Mouse (Mus musculus) heart, embryonic 12.5 days (tissue): ENCODE data around the gene Mepce. TPM values are rescaled to one million over a fixed set of nuclear protein-coding genes. Genes with fewer than 3 reads are reported as not detected.
"Not testable (repeated sequence)": the region's sequence is repeated elsewhere in the genome, so short reads cannot be mapped to it uniquely, and the experiment has no call there.

ENCODE experiments used
- ATAC-seq: fragments of 200-750 bp; cut with Nextera tagmentation; 2 replicates; pipeline ENCODE4 v1.8.0; 2017; ENCODE audit warnings: moderate TSS enrichment, moderate library complexity; ENCODE audit not compliant: insufficient number of reproducible peaks, low FRiP score
- H3K27ac ChIP-seq: fragments of 300-500 bp; sonication (generic); 2 replicates; pipeline ENCODE4 v1.5.1; 2016; ENCODE audit warnings: mild to moderate bottlenecking, moderate library complexity; ENCODE audit not compliant: poor library complexity, severe bottlenecking
- H3K27me3 ChIP-seq: fragments of 300-500 bp; sonication (generic); replicated peaks from 2 replicates; pipeline ENCODE4 v1.6.1; 2016; ENCODE audit warnings: mild to moderate bottlenecking, moderate library complexity
- H3K36me3 ChIP-seq: fragments of 300-500 bp; sonication (generic); 2 replicates; pipeline ENCODE4 v1.6.1; 2016; ENCODE audit warnings: mild to moderate bottlenecking, moderate library complexity
- H3K4me1 ChIP-seq: fragments of 300-500 bp; sonication (generic); replicated peaks from 2 replicates; pipeline ENCODE4 v1.6.1; 2016; ENCODE audit warnings: mild to moderate bottlenecking
- H3K4me2 ChIP-seq: fragments of 300-500 bp; sonication (generic); 2 replicates; pipeline ENCODE4 v1.6.1; 2016; ENCODE audit warnings: mild to moderate bottlenecking, moderate library complexity
- H3K4me3 ChIP-seq: fragments of 300-500 bp; sonication (generic); 2 replicates; pipeline ENCODE4 v1.5.1; 2016; ENCODE audit warnings: mild to moderate bottlenecking
- H3K9ac ChIP-seq: fragments of 300-500 bp; sonication (generic); 2 replicates; pipeline ENCODE4 v1.6.1; 2016; ENCODE audit warnings: mild to moderate bottlenecking, moderate library complexity
- H3K9me3 ChIP-seq: fragments of 300-500 bp; sonication (generic); replicated peaks from 2 replicates; pipeline ENCODE4 v1.6.1; 2016; ENCODE audit warnings: mild to moderate bottlenecking, moderate library complexity
- WGBS: fragments of 180-500 bp; shearing (Covaris S2); methylation state at CpG from one replicate; pipeline ENCODE4 v1.1.7; 2016; 5-methylcytosine and 5-hydroxymethylcytosine counted together
- polyA plus RNA-seq: library from polyadenylated mRNA; unstranded; fragments of >200 nt; fragmentation: Nextera tagmentation; extraction: Ambion mirVana; gene quantifications from 2 replicates; pipeline ENCODE4 v1.2.1, GENCODE M21; 2016

The Mepce gene
- polyA plus RNA-seq, 1 experiment from 2014 or later = 8.8 TPM

DNA sequence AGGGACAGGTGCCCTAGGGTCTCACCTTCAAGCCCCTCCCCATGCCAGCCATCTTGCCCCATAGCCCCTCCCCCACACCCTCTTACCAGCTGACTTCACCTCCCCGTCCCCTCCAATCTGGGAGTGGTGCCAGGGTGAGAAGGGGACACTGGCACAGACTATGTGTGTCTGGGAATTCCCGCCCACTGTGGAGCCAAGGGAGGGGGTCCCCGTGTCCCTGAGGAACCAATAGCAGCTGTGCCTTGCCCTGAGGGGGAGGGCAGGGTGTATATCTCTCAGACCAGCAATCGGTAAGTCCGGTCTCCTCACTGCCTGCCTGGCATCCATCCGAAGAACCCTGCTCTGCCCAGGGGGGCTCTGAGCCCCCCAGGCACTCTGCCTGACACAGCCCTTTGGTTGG is 29.6 kb downstream of the Mepce start:
- H3K4me2 ChIP-seq = no peak overlapping the region
- H3K4me1 ChIP-seq = peaks cover 49% of the 10 kb centered on the region
- no peaks in the 10 kb centered on the region for H3K9me3 ChIP-seq
- WGBS = 69% methylated on average over 6 of the region's 6 CpGs
- peaks cover 73% of the 10 kb centered on the region for H3K36me3 ChIP-seq
- H3K9ac ChIP-seq = 0 out of 2 replicates have a peak overlapping the region, but pooled peaks have one; percentile 41
- H3K27me3 ChIP-seq = no peaks in the 10 kb centered on the region
- H3K27ac ChIP-seq = no peak overlapping the region
- 0 out of 2 replicates have a peak, but pooled peaks have one; percentile 6 for ATAC-seq
- no peak overlapping the region for H3K4me3 ChIP-seq

DNA sequence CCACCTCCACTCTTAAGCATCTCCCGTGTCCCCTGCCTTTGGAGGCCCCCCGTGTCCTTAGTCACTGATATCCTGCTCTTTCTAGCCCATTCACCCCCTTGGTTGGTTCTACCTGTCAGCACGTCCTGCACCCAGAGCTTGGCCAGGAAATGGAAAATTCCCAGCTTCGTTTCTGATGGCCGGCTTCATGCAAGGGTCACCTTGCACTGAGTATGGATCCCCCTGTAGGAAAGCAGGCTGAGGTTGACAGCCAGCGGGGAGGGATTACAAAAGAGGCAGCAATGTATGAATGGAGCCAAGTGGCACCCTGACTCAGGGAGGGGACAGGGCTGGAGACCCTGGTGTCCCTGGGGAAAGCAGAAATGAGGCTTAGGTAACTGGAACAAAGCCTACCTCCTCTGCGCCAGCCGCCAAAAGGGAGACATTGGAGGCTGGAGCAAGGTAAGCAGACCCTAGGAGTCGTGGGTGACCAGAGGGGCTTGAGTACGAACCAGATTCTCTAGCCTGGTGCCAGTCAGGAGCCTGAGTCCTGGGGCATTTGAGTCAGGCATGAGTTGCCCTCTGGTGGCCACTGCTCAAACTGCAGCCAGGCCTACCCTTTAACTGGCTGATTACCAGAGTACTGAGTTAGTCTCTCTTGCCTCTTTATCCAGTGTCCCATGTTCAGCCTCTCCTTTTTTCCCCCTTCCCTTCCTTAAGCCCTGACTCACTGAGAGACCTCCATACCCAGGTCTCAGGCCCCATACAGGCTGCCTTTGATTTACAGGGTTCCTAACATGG is 30.4 kb downstream of the Mepce start:
- H3K4me1 ChIP-seq = peaks cover 56% of the 10 kb centered on the region

DNA sequence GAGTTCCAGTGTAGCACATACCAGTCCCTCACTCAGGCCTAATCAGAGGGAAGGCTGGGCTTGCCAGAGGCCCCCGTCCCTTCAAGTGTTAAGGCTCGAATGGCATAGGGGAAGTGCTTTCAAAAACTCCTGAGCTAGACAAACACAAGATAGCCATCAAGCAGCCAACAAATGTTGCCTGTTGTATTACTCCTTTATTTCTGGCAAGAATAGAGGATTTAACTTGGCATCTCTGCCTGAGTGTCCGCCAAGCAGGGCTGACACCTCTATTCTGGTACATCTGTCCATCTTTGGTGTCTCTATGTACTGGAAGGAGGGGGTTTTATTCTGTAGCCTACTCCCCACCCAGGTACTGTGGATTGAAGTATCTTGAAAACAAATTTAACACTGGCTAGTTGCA is 31.3 kb downstream of the Mepce start:
- Histone ChIP-seq H3K27me3 (no peaks in the 10 kb centered on the region), H3K4me2 (no peak overlapping the region), H3K4me1 (peaks cover 66% of the 10 kb centered on the region), H3K9ac (peak overlapping the region; percentile 27; the same call in 1 of the 2 replicates), H3K27ac (peak overlapping the region; percentile 44), H3K9me3 (no peaks in the 10 kb centered on the region), H3K36me3 (peaks cover 83% of the 10 kb centered on the region), H3K4me3 (no peak overlapping the region)
- ATAC-seq = no peak
- 61% methylated on average over 3 of the region's 3 CpGs for WGBS

More for the DNA sequence above, 30.4 kb downstream of the Mepce start:
- WGBS = 27% methylated on average over 10 of the region's 10 CpGs
- Histone ChIP-seq H3K4me2 (no peak overlapping the region), H3K9ac (peak overlapping the region; percentile 27; the same call in 1 of the 2 replicates), H3K9me3 (no peaks in the 10 kb centered on the region), H3K27ac (peak overlapping the region; percentile 44), H3K27me3 (no peaks in the 10 kb centered on the region), H3K4me3 (no peak overlapping the region), H3K36me3 (peaks cover 74% of the 10 kb centered on the region)
- 0 out of 2 replicates have a peak, but pooled peaks have one; percentile 31 for ATAC-seq

DNA sequence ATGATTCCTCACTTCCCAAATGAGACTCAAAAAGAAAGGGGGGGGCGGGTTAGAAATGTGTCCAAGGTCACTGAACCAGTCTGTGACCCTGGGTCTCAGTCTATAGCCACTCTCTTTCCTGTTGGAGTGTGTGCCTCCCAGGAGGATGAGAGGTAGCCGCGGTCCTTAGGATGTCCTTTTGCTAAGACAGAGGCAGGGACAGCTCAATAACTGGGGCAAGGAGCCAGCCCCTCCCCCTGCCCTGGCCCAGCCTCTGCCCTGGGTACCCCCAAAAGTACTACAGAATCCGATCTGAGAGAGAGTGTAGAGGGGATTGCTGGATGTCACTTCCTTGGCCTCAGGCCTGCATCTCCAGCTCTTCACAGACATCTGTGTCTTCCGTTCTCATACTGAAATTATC is 32.0 kb downstream of the Mepce start:
- Histone ChIP-seq H3K4me2 (no peak overlapping the region), H3K36me3 (peaks cover 88% of the 10 kb centered on the region), H3K27ac (0 out of 2 replicates have a peak overlapping the region, but pooled peaks have one; percentile 28), H3K9ac (peak overlapping the region; percentile 26; the same call in 1 of the 2 replicates), H3K27me3 (no peaks in the 10 kb centered on the region), H3K4me1 (peaks cover 73% of the 10 kb centered on the region), H3K4me3 (no peak overlapping the region), H3K9me3 (no peaks in the 10 kb centered on the region)
- WGBS = 85% methylated on average over 5 of the region's 5 CpGs
- ATAC-seq = no peak

DNA sequence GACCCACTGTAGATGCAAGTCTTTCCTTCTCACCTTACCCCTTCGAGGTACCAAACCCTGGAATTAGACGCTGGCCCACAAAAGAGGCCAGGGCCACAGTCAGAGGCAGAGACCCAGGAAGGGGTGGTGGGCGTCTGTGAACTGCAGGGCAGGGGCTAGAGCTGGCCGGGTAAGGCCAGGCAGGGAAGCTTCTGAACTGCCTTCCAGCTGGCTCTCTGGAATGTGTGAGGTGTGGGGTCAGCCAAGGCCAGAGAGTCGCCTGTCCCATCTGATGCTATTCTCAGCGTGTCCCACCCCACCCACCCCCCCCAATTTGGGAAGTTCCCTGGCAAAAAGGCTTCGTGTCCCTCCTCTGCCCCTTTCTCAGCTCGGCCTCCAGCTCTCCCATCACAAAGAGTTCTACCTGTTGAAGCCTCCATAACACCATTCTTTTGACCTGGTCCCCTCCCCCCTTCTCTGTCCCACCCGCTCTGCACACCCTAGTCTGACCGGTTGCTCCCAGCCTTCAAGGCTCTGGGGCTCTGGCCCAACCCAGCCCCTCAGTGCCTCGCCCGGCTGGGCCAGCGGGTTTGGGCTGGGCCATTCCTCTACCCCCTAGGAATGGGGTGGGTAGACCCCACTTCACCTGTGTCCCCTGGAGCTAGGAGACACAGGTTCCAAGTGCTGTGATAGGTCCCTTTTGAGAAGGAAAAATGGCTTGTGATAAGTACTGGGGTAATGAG is 34.2 kb downstream of the Mepce start:
- H3K4me2 ChIP-seq = peak overlapping the region; percentile 16
- peaks cover 84% of the 10 kb centered on the region for H3K4me1 ChIP-seq
- WGBS = 64% methylated on average over 13 of the region's 13 CpGs
- H3K9ac ChIP-seq = peak overlapping the region; percentile 38; the same call in 1 of the 2 replicates
- H3K36me3 ChIP-seq = peaks cover 82% of the 10 kb centered on the region
- no peaks in the 10 kb centered on the region for H3K27me3 ChIP-seq
- no peaks in the 10 kb centered on the region for H3K9me3 ChIP-seq
- peak overlapping the region; percentile 56 for H3K27ac ChIP-seq
- ATAC-seq = no peak
- H3K4me3 ChIP-seq = no peak overlapping the region

DNA sequence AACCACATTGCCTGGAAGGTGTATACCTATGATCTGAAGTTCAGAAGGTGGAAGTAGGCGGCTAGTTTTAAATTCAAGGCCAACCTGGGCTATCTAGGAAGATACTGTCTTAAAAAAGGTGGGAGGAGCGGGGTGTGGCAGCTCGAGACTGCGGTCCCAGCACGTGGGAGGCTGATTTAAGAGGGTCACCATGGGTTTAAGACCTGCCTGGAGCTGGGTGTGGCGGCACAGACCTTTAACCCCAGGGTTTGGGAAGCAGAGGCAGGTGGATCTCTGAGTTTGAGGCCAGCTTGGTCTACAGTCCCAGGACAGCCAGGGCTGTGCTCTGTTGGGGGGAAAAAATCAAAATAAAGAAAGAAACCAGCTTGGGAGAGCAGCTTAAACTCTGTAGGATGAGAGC is 35.5 kb downstream of the Mepce start:
- H3K36me3 ChIP-seq = peaks cover 71% of the 10 kb centered on the region
- 85% methylated on average over 6 of the region's 6 CpGs for WGBS
- H3K9ac ChIP-seq = no peak overlapping the region; the same call in none of the 2 replicates
- no peaks in the 10 kb centered on the region for H3K27me3 ChIP-seq
- H3K4me2 ChIP-seq = no peak overlapping the region
- no peak overlapping the region for H3K4me3 ChIP-seq
- H3K27ac ChIP-seq = 0 out of 2 replicates have a peak overlapping the region, but pooled peaks have one; percentile 11
- H3K4me1 ChIP-seq = peaks cover 80% of the 10 kb centered on the region
- ATAC-seq = no peak
- no peaks in the 10 kb centered on the region for H3K9me3 ChIP-seq

DNA sequence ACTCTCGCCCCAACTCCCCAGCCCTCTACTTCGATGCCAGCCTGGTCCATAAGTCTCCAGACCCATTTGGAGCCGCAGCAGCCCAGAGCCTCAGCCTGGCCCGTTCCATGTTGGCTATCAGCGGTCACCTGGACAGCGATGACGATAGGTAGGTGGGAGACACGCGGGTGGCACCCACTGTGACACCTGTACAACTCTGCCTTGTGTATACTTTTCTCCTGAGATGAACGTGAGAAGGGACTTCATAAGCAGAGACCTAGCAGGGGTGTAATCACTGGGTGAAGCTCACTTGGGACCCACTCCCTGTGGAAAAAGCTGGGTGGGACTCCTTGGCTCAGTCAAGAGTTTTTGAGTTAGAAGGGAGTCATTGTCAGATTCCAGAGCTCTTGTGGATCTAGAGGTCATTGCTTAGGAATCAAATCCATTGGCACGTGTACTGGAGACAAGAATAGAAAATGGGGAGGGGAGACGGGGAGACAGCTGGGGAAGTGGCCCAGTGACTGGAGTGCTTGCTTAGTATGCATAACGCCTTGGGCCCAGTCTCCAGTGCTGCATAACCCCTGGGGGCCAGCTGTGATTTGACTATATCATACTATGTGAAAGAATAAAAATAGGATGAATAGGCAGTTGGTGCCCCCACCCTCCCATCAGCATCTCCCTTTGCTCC is 36.1 kb downstream of the Mepce start:
- H3K27ac ChIP-seq = peak overlapping the region; percentile 86
- 80% methylated on average over 13 of the region's 13 CpGs for WGBS
- no peak for ATAC-seq
- H3K27me3 ChIP-seq = no peaks in the 10 kb centered on the region
- peaks cover 74% of the 10 kb centered on the region for H3K4me1 ChIP-seq
- no peaks in the 10 kb centered on the region for H3K9me3 ChIP-seq
- peak overlapping the region; percentile 18; the same call in 1 of the 2 replicates for H3K9ac ChIP-seq
- peaks cover 65% of the 10 kb centered on the region for H3K36me3 ChIP-seq
- no peak overlapping the region for H3K4me3 ChIP-seq
- H3K4me2 ChIP-seq = 0 out of 2 replicates have a peak overlapping the region, but pooled peaks have one; percentile 7

DNA sequence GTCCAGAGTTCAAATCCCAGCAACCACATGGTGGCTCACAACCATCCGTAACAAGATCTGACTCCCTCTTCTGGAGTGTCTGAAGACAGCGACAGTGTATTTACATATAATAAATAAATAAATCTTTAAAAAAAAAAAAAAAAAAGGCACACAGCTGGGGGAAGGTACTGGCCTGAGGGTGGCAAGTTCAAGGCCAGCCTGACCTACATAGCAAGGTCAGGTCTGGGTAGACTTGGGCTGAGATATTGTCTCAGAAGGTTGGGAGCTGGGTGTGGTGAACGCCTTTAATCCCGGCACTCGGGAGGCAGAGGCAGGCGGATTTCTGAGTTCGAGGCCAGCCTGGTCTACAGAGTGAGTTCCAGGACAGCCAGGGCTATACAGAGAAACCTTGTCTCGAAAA is 37.2 kb downstream of the Mepce start:
- peaks cover 66% of the 10 kb centered on the region for H3K4me1 ChIP-seq
- H3K4me3 ChIP-seq = not testable (repeated sequence)

DNA sequence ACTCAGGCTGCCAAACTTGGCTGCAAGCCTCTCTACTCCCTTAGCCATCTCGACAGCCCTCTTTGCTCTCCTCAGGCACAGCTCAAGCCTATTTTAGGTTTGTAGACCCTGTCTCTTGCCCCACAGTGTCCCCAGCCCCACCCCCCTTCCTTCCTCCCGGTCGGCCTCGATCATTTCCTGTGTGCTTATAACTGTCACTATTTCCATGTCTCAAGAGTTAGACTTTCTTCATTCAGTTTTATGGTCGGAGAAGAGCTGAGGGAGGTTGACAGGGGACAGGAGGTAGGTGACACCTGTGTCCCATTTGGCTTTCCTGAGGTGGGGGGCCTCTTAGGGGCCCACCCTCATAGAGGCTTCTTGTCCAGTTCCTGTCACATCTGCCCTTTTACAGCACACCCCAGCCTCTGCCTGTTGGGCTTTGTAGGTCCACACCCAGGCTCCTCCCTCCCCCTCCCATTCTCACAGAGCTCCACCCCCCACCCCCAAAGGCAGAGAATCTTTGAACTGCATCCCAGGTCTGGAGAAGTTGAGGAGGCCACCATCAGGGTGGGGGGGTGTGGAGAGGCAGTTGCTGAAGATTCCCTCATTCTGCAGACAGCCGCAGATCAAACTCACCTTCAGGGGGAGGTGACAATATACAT is 38.1 kb downstream of the Mepce start:
- Histone ChIP-seq H3K9me3 (no peaks in the 10 kb centered on the region), H3K27ac (peak overlapping the region; percentile 99), H3K9ac (peak overlapping the region; percentile 99), H3K4me3 (peak overlapping the region; percentile 92), H3K36me3 (peaks cover 48% of the 10 kb centered on the region), H3K27me3 (no peaks in the 10 kb centered on the region), H3K4me2 (peak overlapping the region; percentile 99), H3K4me1 (peaks cover 63% of the 10 kb centered on the region)
- ATAC-seq = no peak
- WGBS = 43% methylated on average over 6 of the region's 6 CpGs

More for the DNA sequence above, 37.2 kb downstream of the Mepce start:
- 95% methylated on average over 6 of the region's 8 CpGs for WGBS
- peaks cover 54% of the 10 kb centered on the region for H3K36me3 ChIP-seq
- not testable (repeated sequence) for H3K27me3 ChIP-seq, H3K9ac ChIP-seq, H3K9me3 ChIP-seq, H3K27ac ChIP-seq, ATAC-seq, H3K4me2 ChIP-seq

DNA sequence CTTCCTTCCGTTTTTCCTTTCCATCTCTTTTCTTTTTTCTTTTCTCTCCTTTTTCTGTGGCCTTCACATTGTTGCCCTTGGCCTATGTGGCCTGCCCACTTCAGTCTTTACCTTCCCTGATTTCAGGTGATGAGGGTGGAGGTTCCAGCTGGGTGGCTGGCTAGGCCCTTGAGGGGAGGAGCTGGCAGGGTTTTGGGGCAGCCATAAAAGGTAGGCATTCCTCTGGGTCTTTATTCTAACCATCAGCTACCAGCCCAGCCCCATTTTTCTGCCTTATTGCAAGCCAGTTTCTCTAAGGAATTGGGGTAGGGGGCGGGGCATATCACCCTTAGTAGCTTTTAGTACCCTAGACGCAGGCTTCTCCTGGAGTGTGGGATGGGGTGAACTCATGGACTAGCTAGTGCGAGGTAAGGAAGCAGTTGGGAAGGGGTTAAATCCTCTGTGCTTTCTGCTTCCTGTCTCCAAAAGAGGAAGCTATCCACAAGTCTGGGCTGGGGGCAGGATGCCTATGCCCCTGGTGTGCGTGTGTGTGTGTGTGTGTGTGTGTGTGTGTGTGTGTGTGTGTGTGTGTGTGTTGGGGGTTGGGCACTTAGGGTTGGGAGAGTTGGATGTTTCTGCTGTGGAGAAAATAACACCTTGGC is 39.2 kb downstream of the Mepce start:
- H3K36me3 ChIP-seq = peaks cover 37% of the 10 kb centered on the region
- H3K4me3 ChIP-seq = peak overlapping the region; percentile 92
- no peaks in the 10 kb centered on the region for H3K9me3 ChIP-seq
- H3K9ac ChIP-seq = peak overlapping the region; percentile 99
- peak overlapping the region; percentile 99 for H3K4me2 ChIP-seq
- no peak for ATAC-seq
- 33% methylated on average over 5 of the region's 5 CpGs for WGBS
- peak overlapping the region; percentile 99 for H3K27ac ChIP-seq
- no peaks in the 10 kb centered on the region for H3K27me3 ChIP-seq
- H3K4me1 ChIP-seq = peaks cover 54% of the 10 kb centered on the region
